Mouse (Mus musculus) midbrain, embryonic 13.5 days (tissue): ENCODE measurements at regions not wholly inside any gene's neighbourhood (a gene's known extent, or its start where the extent isn't known, plus 50 kb on each side); places are given as distances from the start of the nearest gene placed in this dataset.
A peak's percentile ranks its signal among the peaks of the same experiment; 100 is the strongest.

Source experiments
- ATAC-seq: fragments of 200-750 bp; cut with Nextera tagmentation; 2 replicates; pipeline ENCODE4 v1.8.0; 2017; ENCODE audit warnings: mild to moderate bottlenecking, moderate TSS enrichment, moderate library complexity
- H3K27ac ChIP-seq: fragments of 300-500 bp; sonication (generic); 2 replicates; pipeline ENCODE4 v1.5.1; 2015; ENCODE audit warnings: inconsistent platforms, mild to moderate bottlenecking, moderate library complexity
- H3K27me3 ChIP-seq: fragments of 300-500 bp; sonication (generic); 2 replicates; pipeline ENCODE4 v1.6.1; 2015; ENCODE audit warnings: mild to moderate bottlenecking, inconsistent platforms
- H3K36me3 ChIP-seq: fragments of 300-500 bp; sonication (generic); 2 replicates; pipeline ENCODE4 v1.6.1; 2015; ENCODE audit warnings: mild to moderate bottlenecking, inconsistent platforms
- H3K4me1 ChIP-seq: fragments of 300-500 bp; sonication (generic); replicated peaks from 2 replicates; pipeline ENCODE4 v1.6.1; 2015; ENCODE audit warnings: inconsistent platforms
- H3K4me2 ChIP-seq: fragments of 300-500 bp; sonication (generic); replicated peaks from 2 replicates; pipeline ENCODE4 v1.6.1; 2015; ENCODE audit warnings: moderate library complexity, mild to moderate bottlenecking, inconsistent platforms
- H3K4me3 ChIP-seq: fragments of 300-500 bp; sonication (generic); replicated peaks from 2 replicates; pipeline ENCODE4 v1.5.1; 2015; ENCODE audit warnings: mild to moderate bottlenecking, inconsistent platforms
- H3K9ac ChIP-seq: fragments of 300-500 bp; sonication (generic); replicated peaks from 2 replicates; pipeline ENCODE4 v1.6.1; 2015; ENCODE audit warnings: mild to moderate bottlenecking, inconsistent platforms
- H3K9me3 ChIP-seq: fragments of 300-500 bp; sonication (generic); 2 replicates; pipeline ENCODE4 v1.6.1; 2016; ENCODE audit warnings: mild to moderate bottlenecking, inconsistent platforms
- WGBS: fragments of 180-500 bp; shearing (Covaris S2); methylation state at CpG from one replicate; pipeline ENCODE4 v1.1.7; 2015; 5-methylcytosine and 5-hydroxymethylcytosine counted together

DNA sequence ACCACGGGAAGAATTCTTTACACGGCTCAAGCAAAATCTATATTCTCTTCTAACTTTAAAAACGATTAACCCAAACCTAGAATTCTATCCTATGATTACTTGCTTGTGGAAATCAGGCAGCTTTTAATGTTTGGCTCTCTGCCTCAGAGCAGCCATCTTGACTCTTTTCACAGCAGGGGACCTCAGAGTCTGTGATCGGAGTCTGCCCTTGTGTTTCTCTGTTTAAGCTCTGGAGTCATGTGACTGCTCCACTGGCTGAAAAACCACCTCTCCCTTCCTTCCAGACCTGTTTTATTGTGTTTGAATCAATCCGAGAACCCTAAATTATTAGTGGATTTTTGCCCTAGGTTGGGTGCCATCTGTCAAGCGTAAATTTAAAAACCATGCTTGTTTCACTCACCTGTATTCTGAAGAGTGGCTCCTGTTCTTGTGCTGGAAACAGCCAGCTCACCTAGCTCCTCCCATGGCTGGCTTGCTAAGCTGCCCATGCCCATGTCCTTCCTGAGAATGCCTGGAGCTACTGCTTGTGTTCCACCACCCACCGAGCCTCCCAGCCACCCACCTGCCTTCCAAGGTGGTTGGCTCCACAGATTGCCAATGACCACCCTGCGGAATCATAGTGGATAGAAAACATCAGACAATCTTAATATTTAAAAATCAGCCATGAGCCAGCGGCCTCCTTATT is 62.6 kb downstream of the Perp start:
- 86% methylated on average over 9 of the region's 9 CpGs for WGBS

DNA sequence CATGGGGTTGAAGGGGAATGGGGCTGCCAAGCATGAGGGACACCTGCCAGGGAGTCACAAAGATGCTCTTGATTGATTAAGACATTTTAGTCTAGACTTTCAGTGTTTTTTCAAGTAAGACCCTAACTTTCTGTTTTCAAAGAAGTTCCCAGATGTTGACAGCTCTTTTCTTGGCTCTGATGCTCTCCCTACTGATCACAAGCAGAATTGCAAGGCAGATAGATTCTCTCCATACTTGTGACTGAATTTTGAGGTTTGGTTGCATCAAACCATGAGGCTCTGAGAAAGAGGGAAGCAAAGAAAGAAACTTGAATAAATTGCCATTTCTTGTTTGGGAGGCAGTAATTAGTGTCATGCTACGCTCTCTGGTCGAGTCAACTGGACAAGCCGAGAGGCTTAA is 64.5 kb downstream of the Perp start:
- Histone ChIP-seq H3K36me3 (no peaks in the 10 kb centered on the region), H3K4me3 (no peak overlapping the region), H3K4me2 (no peak overlapping the region), H3K4me1 (no peaks in the 10 kb centered on the region), H3K27ac (no peak overlapping the region), H3K9ac (no peak overlapping the region), H3K27me3 (no peaks in the 10 kb centered on the region), H3K9me3 (no peaks in the 10 kb centered on the region)
- no peak for ATAC-seq
- WGBS, result 86% methylated on average over 3 of the region's 3 CpGs

More for the DNA sequence above, 62.6 kb downstream of the Perp start:
- Histone ChIP-seq H3K4me1 (no peaks in the 10 kb centered on the region), H3K36me3 (no peaks in the 10 kb centered on the region), H3K4me2 (no peak overlapping the region), H3K9ac (no peak overlapping the region), H3K9me3 (no peaks in the 10 kb centered on the region), H3K27me3 (no peaks in the 10 kb centered on the region), H3K4me3 (no peak overlapping the region), H3K27ac (no peak overlapping the region)
- no peak for ATAC-seq

DNA sequence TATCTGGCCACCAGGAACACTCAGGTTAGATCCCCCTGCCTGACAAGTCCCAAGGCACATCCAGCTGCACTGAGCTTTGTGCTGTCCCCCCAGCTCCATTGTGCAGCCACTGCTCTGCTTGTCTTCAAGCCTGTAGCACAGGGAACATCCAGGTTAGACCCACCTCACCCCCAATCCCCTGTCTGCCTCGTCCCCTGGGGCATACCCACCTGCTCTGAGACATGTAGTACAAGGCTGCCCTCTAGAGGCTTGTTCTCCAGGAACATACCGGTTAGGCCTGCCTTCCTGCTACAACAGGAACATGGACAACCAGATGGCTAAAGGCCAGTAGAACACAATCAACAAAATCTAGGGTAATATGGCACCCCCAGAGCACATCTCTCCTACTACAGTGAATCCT is 66.1 kb downstream of the Perp start:
- WGBS, result 7% methylated on average over 2 of the region's 2 CpGs

DNA sequence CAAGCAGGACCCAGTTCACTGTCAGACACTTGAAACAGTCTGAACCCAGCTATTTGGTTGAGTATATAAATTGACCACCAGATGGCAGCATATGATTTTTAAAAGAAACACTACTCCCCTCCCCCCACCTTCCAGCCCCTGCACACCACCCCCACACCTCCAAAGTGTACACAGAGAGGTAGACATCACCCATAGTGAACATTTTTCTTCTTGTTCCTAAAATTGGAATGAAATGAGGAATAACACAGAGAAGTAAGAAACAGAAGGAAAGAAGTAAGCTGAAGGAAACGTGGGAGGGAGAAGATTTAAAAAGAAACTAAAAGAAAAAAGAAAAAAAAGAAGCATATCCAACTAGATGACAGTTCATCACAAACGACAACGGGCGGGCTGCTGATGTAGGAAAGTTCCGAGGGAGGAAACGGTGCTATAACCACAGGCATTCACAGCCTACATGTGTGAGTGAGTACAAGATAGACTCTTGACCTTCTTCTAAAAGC is 72.3 kb downstream of the Perp start:
- H3K4me1 ChIP-seq, result no peaks in the 10 kb centered on the region
- H3K27me3 ChIP-seq, result no peaks in the 10 kb centered on the region
- H3K9me3 ChIP-seq, result no peaks in the 10 kb centered on the region
- no peak overlapping the region for H3K4me3 ChIP-seq
- no peak overlapping the region for H3K27ac ChIP-seq
- H3K36me3 ChIP-seq, result no peaks in the 10 kb centered on the region
- H3K9ac ChIP-seq, result no peak overlapping the region
- H3K4me2 ChIP-seq, result no peak overlapping the region
- 82% methylated on average over 6 of the region's 6 CpGs for WGBS
- ATAC-seq, result 0 out of 2 replicates have a peak, but pooled peaks have one; percentile 48

More for the DNA sequence above, 66.1 kb downstream of the Perp start:
- Histone ChIP-seq H3K36me3 (no peaks in the 10 kb centered on the region), H3K27me3 (no peaks in the 10 kb centered on the region), H3K9me3 (no peaks in the 10 kb centered on the region), H3K4me1 (no peaks in the 10 kb centered on the region), H3K27ac (no peak overlapping the region), H3K4me3 (no peak overlapping the region), H3K4me2 (no peak overlapping the region), H3K9ac (no peak overlapping the region)
- ATAC-seq, result no peak

DNA sequence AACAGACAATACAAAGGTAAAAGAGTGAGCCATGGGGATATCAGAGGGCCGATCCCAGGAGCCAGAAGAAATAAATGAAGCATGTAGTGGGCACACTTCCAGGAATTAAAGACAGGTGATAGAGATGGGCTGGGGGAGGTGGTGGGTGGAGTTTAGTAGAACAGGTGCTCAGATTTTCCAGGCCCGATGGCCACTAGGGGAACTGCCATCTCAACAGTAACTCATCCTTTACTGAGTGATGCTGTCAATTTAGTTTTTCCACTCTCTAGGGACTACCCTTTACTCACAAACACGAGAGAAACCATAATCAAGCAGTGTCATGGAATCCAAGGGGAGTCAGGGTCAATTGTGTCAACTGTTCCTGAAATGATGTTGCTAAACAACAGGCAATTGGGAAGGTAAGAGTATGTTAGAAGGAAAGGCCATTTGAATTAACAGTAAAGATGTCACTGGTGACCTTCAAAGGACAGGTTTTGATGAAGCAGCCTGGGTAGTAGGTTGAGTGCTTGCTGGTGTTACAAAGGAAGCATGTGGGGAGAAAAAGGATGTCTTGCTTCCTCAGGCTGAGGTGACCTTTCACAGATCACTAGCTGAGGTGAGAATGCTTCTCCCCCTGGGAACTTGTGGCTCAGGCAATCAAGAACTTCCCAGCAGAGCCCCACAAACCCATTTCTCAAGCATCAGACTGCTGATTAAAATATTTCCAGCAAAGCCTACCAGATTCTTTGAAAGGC is 78.4 kb downstream of the Perp start:
- 72% methylated on average over 3 of the region's 3 CpGs for whole genome bisulfite sequencing
- no peak overlapping the region for H3K9ac ChIP-seq
- no peak overlapping the region for H3K4me2 ChIP-seq
- no peaks in the 10 kb centered on the region for H3K9me3 ChIP-seq
- H3K27ac ChIP-seq, result no peak overlapping the region
- no peak for ATAC-seq
- no peaks in the 10 kb centered on the region for H3K27me3 ChIP-seq
- no peaks in the 10 kb centered on the region for H3K4me1 ChIP-seq
- no peak overlapping the region for H3K4me3 ChIP-seq
- no peaks in the 10 kb centered on the region for H3K36me3 ChIP-seq

DNA sequence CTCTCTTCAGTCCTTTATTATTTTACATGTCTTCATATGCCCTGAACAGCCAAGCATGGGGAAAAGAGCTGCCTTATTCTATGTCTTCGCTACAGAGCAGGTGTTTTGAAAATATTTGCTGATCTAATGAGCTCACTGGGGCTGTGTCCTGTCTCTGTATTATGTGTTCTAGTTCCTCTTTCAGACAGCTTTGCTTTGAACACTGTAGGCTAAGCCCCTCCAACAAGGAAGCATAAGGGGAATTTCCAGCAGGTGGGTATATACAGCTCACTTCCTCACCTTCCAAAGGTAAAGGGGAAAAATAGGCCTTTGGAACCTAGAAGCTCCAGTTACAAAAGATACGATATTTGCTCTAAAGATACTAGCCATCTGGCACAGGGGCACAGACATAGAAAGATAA is 83.0 kb downstream of the Perp start:
- WGBS, result 93% methylated on average over 2 of the region's 2 CpGs
- Histone ChIP-seq H3K36me3 (no peaks in the 10 kb centered on the region), H3K4me3 (no peak overlapping the region), H3K27ac (no peak overlapping the region), H3K9ac (no peak overlapping the region), H3K27me3 (no peaks in the 10 kb centered on the region), H3K4me2 (no peak overlapping the region), H3K4me1 (no peaks in the 10 kb centered on the region), H3K9me3 (no peaks in the 10 kb centered on the region)
- no peak for ATAC-seq

DNA sequence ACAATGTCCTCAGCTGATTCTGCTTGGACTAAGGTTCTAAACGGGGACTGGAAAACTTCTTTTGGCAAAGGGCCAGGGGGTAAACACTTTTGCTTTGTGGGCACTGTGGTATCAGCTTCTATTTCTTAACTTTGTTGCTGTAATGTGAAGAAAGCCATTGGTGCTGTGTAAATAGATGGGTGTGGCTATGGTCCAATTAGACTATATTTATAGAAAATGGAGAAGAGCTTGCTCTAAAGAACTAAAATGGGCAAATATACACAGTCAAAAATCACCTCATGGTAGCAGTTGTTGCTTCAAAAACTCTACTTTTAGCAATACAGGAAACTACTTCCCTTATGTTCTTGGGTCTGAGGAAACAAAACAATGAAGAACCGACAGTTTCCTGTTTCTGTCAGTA is 84.1 kb downstream of the Tnfaip3 start:
- H3K4me3 ChIP-seq, result no peak overlapping the region
- no peak overlapping the region for H3K27ac ChIP-seq
- no peaks in the 10 kb centered on the region for H3K4me1 ChIP-seq
- no peaks in the 10 kb centered on the region for H3K9me3 ChIP-seq
- H3K27me3 ChIP-seq, result no peaks in the 10 kb centered on the region
- no peaks in the 10 kb centered on the region for H3K36me3 ChIP-seq
- no peak for ATAC-seq
- 63% methylated on average over 2 of the region's 2 CpGs for WGBS
- no peak overlapping the region for H3K4me2 ChIP-seq
- no peak overlapping the region for H3K9ac ChIP-seq

DNA sequence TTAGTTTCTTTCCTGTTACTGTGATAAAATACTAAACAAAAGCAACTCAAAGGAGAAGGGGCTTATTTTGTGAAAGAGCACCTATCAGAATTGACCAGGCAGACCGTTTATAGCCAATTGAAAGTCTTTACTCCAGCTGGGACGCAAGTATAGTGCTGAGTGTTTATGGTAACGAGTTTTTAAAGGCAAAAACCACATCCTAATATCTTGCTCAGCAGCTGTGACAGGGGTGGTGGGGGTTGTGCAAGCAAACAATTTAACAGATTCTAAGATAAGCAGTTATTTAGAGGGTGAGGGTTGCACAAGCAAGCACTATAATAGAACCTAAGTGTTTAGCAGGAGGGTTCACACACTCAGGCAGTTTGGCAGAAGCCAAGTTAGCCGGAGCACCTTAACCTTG is 74.0 kb downstream of the Tnfaip3 start:
- 78% methylated on average over 4 of the region's 4 CpGs for WGBS
- H3K4me2 ChIP-seq, result no peak overlapping the region
- no peaks in the 10 kb centered on the region for H3K9me3 ChIP-seq
- no peaks in the 10 kb centered on the region for H3K4me1 ChIP-seq
- no peaks in the 10 kb centered on the region for H3K27me3 ChIP-seq
- no peak overlapping the region for H3K4me3 ChIP-seq
- H3K36me3 ChIP-seq, result no peaks in the 10 kb centered on the region
- no peak overlapping the region for H3K9ac ChIP-seq
- H3K27ac ChIP-seq, result no peak overlapping the region
- no peak for ATAC-seq

DNA sequence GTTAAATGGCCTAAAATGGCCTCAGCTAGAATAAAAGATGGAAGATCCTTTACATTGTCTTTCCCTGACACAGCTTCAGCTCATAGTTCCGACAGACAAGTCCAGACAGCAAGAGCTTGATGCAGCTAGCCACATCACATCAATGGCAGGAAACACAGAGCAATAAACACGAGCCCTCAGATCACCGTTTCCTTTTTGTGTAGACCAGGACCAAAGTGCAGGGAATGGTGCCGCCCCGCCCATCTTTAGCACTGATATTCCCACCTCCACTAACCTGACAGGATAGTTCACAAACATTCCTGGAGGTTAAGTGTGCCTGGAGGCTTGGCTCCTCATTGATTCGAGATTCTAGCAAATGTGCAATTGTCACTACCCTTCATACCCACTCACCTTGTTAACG is 73.5 kb downstream of the Tnfaip3 start:
- Histone ChIP-seq H3K27ac (no peak overlapping the region), H3K4me1 (no peaks in the 10 kb centered on the region), H3K27me3 (no peaks in the 10 kb centered on the region), H3K36me3 (no peaks in the 10 kb centered on the region), H3K9ac (no peak overlapping the region), H3K4me2 (no peak overlapping the region), H3K4me3 (no peak overlapping the region), H3K9me3 (no peaks in the 10 kb centered on the region)
- WGBS, result 86% methylated on average over 7 of the region's 7 CpGs
- no peak for ATAC-seq

DNA sequence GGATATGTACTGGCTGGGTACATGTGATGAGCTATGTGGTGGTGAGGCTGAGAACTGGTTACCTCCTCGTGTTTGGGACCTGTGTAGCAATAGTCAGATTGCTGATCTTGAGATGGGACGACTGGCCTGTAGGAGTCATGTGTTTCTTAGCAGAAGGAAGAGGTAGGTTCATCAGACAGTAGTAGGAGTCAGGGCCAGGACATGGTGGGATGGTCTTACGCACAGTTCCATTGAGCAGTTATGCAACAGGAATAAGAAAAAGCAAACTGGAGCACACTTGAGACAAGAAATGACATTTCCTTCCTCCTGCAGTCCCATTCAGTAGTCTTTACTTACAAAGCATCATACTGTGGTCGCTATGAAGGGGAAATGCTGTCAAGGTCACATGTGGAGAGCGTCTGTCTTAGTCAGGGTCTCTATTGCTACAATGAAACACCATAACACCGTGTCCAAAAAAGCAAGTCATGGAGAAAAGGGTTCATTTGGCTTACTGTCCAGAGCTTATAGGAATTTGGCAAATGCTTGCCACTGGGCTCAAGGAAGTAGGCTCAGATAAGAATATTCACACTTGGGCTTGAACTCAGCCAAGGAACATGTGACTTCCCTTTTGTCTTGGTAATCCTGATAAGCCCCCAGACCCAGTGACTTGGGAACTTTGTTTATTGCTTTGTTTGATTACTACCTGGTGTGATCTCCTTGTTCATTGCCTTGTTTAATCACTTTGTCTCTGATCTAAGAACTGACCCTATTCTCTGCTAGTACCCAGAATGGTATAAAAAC is 72.0 kb downstream of the Tnfaip3 start:
- Histone ChIP-seq H3K27ac (no peak overlapping the region), H3K4me3 (no peak overlapping the region), H3K36me3 (no peaks in the 10 kb centered on the region), H3K27me3 (no peaks in the 10 kb centered on the region), H3K4me1 (no peaks in the 10 kb centered on the region), H3K9ac (no peak overlapping the region), H3K9me3 (no peaks in the 10 kb centered on the region), H3K4me2 (no peak overlapping the region)
- 79% methylated on average over 6 of the region's 6 CpGs for WGBS
- ATAC-seq, result no peak

DNA sequence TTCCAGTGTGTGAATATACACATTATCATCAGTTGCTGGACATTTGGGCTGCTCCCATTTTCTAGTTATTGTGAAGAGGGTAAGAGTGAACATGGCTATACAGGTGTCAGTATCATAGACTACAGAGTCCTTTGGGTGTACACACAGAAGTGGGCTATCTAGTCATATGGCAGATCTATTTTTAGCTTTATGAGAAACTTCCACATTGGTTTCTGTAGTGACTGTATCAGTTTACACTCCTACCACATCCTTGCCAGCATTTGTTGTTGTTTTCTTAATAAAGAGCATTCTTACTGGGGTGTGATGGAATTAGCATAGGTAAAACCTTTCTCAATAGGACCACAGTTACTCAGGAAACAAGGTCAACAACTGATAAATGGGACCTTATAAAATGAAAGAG is 68.7 kb downstream of the Tnfaip3 start:
- Histone ChIP-seq H3K27me3 (no peaks in the 10 kb centered on the region), H3K4me1 (no peaks in the 10 kb centered on the region), H3K4me3 (no peak overlapping the region), H3K4me2 (no peak overlapping the region), H3K27ac (no peak overlapping the region), H3K9me3 (no peaks in the 10 kb centered on the region), H3K9ac (no peak overlapping the region), H3K36me3 (no peaks in the 10 kb centered on the region)
- no peak for ATAC-seq
